Mouse (Mus musculus) MN1 (cell line): ENCODE data around the gene Vmn1r104.
"Not testable (repeated sequence)": the region's sequence is repeated elsewhere in the genome, so short reads cannot be mapped to it uniquely, and the experiment has no call there.

Experiments used
- DNase-seq: peaks from one replicate; pipeline ENCODE4 v3.0.0-alpha.2; 2016; ENCODE audit warnings: low spot score

The Vmn1r104 gene

DNA sequence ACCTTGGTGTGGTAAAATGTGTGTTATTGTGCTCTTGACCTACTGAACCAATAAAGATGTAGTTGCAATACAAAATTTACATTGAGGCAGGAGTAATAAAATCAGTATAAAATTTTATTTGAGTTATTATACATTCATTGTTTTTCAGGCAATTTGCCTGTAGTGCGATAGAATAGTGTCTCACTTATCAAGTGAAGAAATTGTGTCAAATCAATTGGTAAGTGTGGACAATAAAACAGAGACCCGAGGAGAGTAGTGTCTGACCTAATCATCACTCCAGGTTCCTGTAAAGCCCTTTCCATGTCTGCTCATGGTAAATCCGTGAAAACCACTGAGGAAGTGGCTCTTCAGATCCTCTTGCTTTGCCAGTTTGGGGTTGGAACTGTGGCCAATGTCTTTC, at the start of gene Vmn1r104:
Gene Vmn1r104, plus strand, starts transcription at position 301 of the 400 bp plus-strand sequence.
- DNase-seq, result not testable (repeated sequence)

DNA sequence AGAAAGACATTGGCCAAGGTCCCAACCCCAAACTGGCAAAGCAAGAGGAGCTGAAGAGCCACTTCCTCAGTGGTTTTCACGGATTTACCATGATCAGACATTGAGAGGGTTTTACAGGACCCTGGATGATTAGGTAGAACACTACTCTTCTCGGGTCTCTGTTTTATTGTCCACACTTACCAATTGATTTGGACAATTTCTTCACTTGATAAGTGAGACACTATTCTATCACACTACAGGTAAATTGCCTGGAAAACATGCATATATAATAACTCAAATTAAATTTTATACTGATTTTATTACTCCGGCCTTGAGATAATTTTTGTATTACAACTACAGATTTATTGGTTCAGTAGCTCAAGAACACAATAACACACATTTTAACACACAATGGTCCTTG, 23.2 kb upstream of the Vmn1r104 start, which contains the start of gene Vmn1r103:
Gene Vmn1r103, minus strand, starts transcription at position 101 of the 400 bp plus-strand sequence.
- not testable (repeated sequence) for DNase-seq

DNA sequence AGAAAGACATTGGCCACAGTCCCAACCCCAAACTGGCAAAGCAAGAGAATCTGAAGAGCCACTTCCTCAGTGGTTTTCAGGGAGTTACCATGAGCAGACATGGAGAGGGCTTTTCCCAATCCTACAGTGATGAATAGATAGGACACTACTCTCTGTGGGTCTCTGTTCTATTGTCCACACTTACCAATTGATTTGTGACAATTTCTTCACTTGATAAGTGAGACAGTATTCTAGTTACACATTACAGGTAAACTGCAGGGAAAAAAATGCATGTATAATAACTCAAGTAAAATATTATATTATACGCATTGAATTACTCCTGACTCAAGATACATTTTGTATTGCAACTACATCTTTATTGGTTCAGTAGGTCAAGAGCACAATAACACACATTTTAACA, 12.0 kb downstream of the Vmn1r104 start, which contains the start of gene Gm5726:
Gene Gm5726, minus strand, starts transcription at position 101 of the 400 bp plus-strand sequence.
- DNase-seq, result not testable (repeated sequence)

DNA sequence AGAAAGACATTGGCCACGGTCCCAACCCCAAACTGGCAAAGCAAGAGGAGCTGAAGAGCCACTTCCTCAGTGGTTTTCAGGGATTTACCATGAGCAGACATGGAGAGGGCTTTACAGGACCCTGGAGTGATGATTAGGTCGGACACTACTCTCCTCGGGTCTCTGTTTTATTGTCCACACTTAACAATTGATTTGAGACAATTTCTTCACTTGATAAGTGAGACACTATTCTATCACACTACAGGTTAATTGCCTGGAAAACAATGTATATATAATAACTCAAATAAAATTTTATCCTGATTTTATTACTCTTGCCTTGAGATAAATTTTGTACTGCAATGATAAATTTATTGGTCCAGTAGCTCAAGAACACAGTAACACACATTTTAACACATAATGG, 42.5 kb downstream of the Vmn1r104 start, which contains the start of gene Gm4141:
Gene Gm4141, minus strand, starts transcription at position 101 of the 400 bp plus-strand sequence.
- DNase-seq, result not testable (repeated sequence)
